Mouse (Mus musculus) neural tube, embryonic 15.5 days (tissue): ENCODE measurements at regions not wholly inside any gene's neighbourhood (a gene's known extent, or its start where the extent isn't known, plus 50 kb on each side); places are given as distances from the start of the nearest gene placed in this dataset.

ENCODE experiments used
- ATAC-seq: fragments of 200-750 bp; cut with Nextera tagmentation; 2 replicates; pipeline ENCODE4 v1.8.0; 2017; ENCODE audit warnings: mild to moderate bottlenecking, moderate TSS enrichment, moderate library complexity; ENCODE audit not compliant: low FRiP score
- H3K27ac ChIP-seq: fragments of 300-500 bp; sonication (generic); replicated peaks from 2 replicates; pipeline ENCODE4 v1.5.1; 2015; ENCODE audit warnings: mild to moderate bottlenecking, inconsistent platforms
- H3K27me3 ChIP-seq: fragments of 300-500 bp; sonication (generic); replicated peaks from 2 replicates; pipeline ENCODE4 v1.6.1; 2015; ENCODE audit warnings: inconsistent platforms
- H3K36me3 ChIP-seq: fragments of 300-500 bp; sonication (generic); 2 replicates; pipeline ENCODE4 v1.6.1; 2015; ENCODE audit warnings: inconsistent platforms
- H3K4me1 ChIP-seq: fragments of 300-500 bp; sonication (generic); 2 replicates; pipeline ENCODE4 v1.6.1; 2015; ENCODE audit warnings: inconsistent platforms
- H3K4me2 ChIP-seq: fragments of 300-500 bp; sonication (generic); 2 replicates; pipeline ENCODE4 v1.6.1; 2015; ENCODE audit warnings: inconsistent platforms, mild to moderate bottlenecking, moderate library complexity
- H3K4me3 ChIP-seq: fragments of 300-500 bp; sonication (generic); replicated peaks from 2 replicates; pipeline ENCODE4 v1.5.1; 2015; ENCODE audit warnings: mild to moderate bottlenecking, inconsistent platforms
- H3K9ac ChIP-seq: fragments of 300-500 bp; sonication (generic); replicated peaks from 2 replicates; pipeline ENCODE4 v1.6.1; 2015; ENCODE audit warnings: mild to moderate bottlenecking, inconsistent platforms
- H3K9me3 ChIP-seq: fragments of 300-500 bp; sonication (generic); replicated peaks from 2 replicates; pipeline ENCODE4 v1.6.1; 2016; ENCODE audit warnings: inconsistent platforms
- WGBS: fragments of 180-500 bp; shearing (Covaris S2); methylation state at CpG from one replicate; pipeline ENCODE4 v1.1.7; 2015; ENCODE audit warnings: mixed read lengths; 5-methylcytosine and 5-hydroxymethylcytosine counted together

GRCm38 (mm10) chr6:116767738-116768522 is 51.2 kb upstream of the Tmem72 start:
- H3K4me3 ChIP-seq: no peak overlapping the region
- H3K9me3 ChIP-seq: no peaks in the 10 kb centered on the region
- H3K27me3 ChIP-seq: no peaks in the 10 kb centered on the region
- peaks cover 2% of the 10 kb centered on the region; the same call in 1 of the 2 replicates for H3K4me1 ChIP-seq
- H3K9ac ChIP-seq: no peak overlapping the region
- no peak overlapping the region for H3K4me2 ChIP-seq
- no peaks in the 10 kb centered on the region for H3K36me3 ChIP-seq
- WGBS: 38% methylated on average over 17 of the region's 17 CpGs
- no peak; the same call in 1 of the 2 replicates for ATAC-seq
- H3K27ac ChIP-seq: no peak overlapping the region

- no peaks in the 10 kb centered on the region for H3K9me3 ChIP-seq
- H3K4me1 ChIP-seq: no peaks in the 10 kb centered on the region
- H3K4me3 ChIP-seq: no peak overlapping the region
- no peaks in the 10 kb centered on the region for H3K27me3 ChIP-seq
- H3K4me2 ChIP-seq: no peak overlapping the region
- WGBS: 79% methylated on average over 12 of the region's 12 CpGs
- no peak overlapping the region for H3K27ac ChIP-seq
- H3K9ac ChIP-seq: no peak overlapping the region
- H3K36me3 ChIP-seq: no peaks in the 10 kb centered on the region
- no peak for ATAC-seq
Measured at GRCm38 (mm10) chr6:116774954-116775675, 58.4 kb upstream of the Tmem72 start.

- Histone ChIP-seq H3K9ac (no peak overlapping the region), H3K9me3 (0 out of 2 replicates have a peak, but pooled peaks cover 6% of the 10 kb centered on the region), H3K4me1 (no peaks in the 10 kb centered on the region), H3K27me3 (no peaks in the 10 kb centered on the region), H3K27ac (no peak overlapping the region), H3K4me2 (no peak overlapping the region), H3K36me3 (no peaks in the 10 kb centered on the region), H3K4me3 (no peak overlapping the region)
- WGBS: 63% methylated on average over 3 of the region's 3 CpGs
- ATAC-seq: no peak
Measured at GRCm38 (mm10) chr6:116786553-116787335, 70.0 kb upstream of the Tmem72 start.

GRCm38 (mm10) chr6:116793321-116793960 is 76.7 kb upstream of the Tmem72 start:
- 59% methylated on average over 4 of the region's 4 CpGs for WGBS

GRCm38 (mm10) chr6:116793961-116794336 is 77.2 kb upstream of the Tmem72 start:
- no peak for ATAC-seq
- no peaks in the 10 kb centered on the region for H3K36me3 ChIP-seq
- H3K9me3 ChIP-seq: no peaks in the 10 kb centered on the region
- H3K4me1 ChIP-seq: no peaks in the 10 kb centered on the region
- no peaks in the 10 kb centered on the region for H3K27me3 ChIP-seq
- whole genome bisulfite sequencing: 53% methylated on average over 9 of the region's 9 CpGs
- H3K9ac ChIP-seq: no peak overlapping the region
- no peak overlapping the region for H3K4me3 ChIP-seq
- H3K27ac ChIP-seq: no peak overlapping the region
- H3K4me2 ChIP-seq: no peak overlapping the region

More at GRCm38 (mm10) chr6:116793321-116793960, 76.7 kb upstream of the Tmem72 start:
- H3K4me1 ChIP-seq: no peaks in the 10 kb centered on the region
- H3K27ac ChIP-seq: no peak overlapping the region
- no peak for ATAC-seq
- no peak overlapping the region for H3K4me2 ChIP-seq
- no peaks in the 10 kb centered on the region for H3K36me3 ChIP-seq
- H3K9ac ChIP-seq: no peak overlapping the region
- H3K27me3 ChIP-seq: no peaks in the 10 kb centered on the region
- H3K4me3 ChIP-seq: no peak overlapping the region
- H3K9me3 ChIP-seq: no peaks in the 10 kb centered on the region

GRCm38 (mm10) chr6:116821215-116821912 is 104.7 kb upstream of the Tmem72 start:
- peaks cover 14% of the 10 kb centered on the region for H3K4me1 ChIP-seq
- peak; percentile 50; the same call in 1 of the 2 replicates for ATAC-seq
- WGBS: 38% methylated on average over 12 of the region's 12 CpGs
- no peaks in the 10 kb centered on the region for H3K27me3 ChIP-seq
- H3K9me3 ChIP-seq: no peaks in the 10 kb centered on the region
- peak overlapping the region; percentile 69 for H3K27ac ChIP-seq
- H3K36me3 ChIP-seq: no peaks in the 10 kb centered on the region
- H3K4me3 ChIP-seq: no peak overlapping the region
- H3K4me2 ChIP-seq: peak overlapping the region; percentile 2; the same call in 1 of the 2 replicates
- no peak overlapping the region for H3K9ac ChIP-seq

- Histone ChIP-seq H3K27me3 (no peaks in the 10 kb centered on the region), H3K4me1 (peaks cover 14% of the 10 kb centered on the region), H3K36me3 (no peaks in the 10 kb centered on the region), H3K9ac (no peak overlapping the region), H3K4me2 (no peak overlapping the region), H3K4me3 (no peak overlapping the region), H3K27ac (no peak overlapping the region), H3K9me3 (no peaks in the 10 kb centered on the region)
- ATAC-seq: no peak
- 93% methylated on average over 6 of the region's 6 CpGs for WGBS
Measured at GRCm38 (mm10) chr6:116822605-116823004, 105.9 kb upstream of the Tmem72 start.

GRCm38 (mm10) chr6:116825628-116826027 is 108.9 kb upstream of the Tmem72 start:
- H3K4me3 ChIP-seq: no peak overlapping the region
- no peaks in the 10 kb centered on the region for H3K36me3 ChIP-seq

GRCm38 (mm10) chr6:116829341-116829740 is 112.6 kb upstream of the Tmem72 start:
- WGBS: 46% methylated on average over 2 of the region's 2 CpGs
- ATAC-seq: 0 out of 2 replicates have a peak, but pooled peaks have one; percentile 35

More at GRCm38 (mm10) chr6:116825628-116826027, 108.9 kb upstream of the Tmem72 start:
- Histone ChIP-seq H3K27me3 (no peaks in the 10 kb centered on the region), H3K9ac (no peak overlapping the region), H3K9me3 (no peaks in the 10 kb centered on the region), H3K4me1 (peaks cover 14% of the 10 kb centered on the region), H3K27ac (no peak overlapping the region), H3K4me2 (no peak overlapping the region)
- WGBS: 79% methylated on average over 2 of the region's 2 CpGs
- ATAC-seq: no peak

GRCm38 (mm10) chr6:116845990-116846862 is 129.5 kb upstream of the Tmem72 start:
- H3K4me3 ChIP-seq: no peak overlapping the region
- H3K27me3 ChIP-seq: no peaks in the 10 kb centered on the region
- no peak for ATAC-seq
- no peak overlapping the region for H3K27ac ChIP-seq
- H3K36me3 ChIP-seq: no peaks in the 10 kb centered on the region
- H3K4me1 ChIP-seq: no peaks in the 10 kb centered on the region
- no peak overlapping the region for H3K9ac ChIP-seq
- H3K9me3 ChIP-seq: no peaks in the 10 kb centered on the region
- WGBS: 92% methylated on average over 11 of the region's 11 CpGs
- H3K4me2 ChIP-seq: no peak overlapping the region

More at GRCm38 (mm10) chr6:116829341-116829740, 112.6 kb upstream of the Tmem72 start:
- H3K27me3 ChIP-seq: no peaks in the 10 kb centered on the region
- H3K4me2 ChIP-seq: no peak overlapping the region
- no peak overlapping the region for H3K4me3 ChIP-seq
- no peaks in the 10 kb centered on the region for H3K4me1 ChIP-seq
- H3K9ac ChIP-seq: no peak overlapping the region
- no peaks in the 10 kb centered on the region for H3K9me3 ChIP-seq
- no peak overlapping the region for H3K27ac ChIP-seq
- no peaks in the 10 kb centered on the region for H3K36me3 ChIP-seq
